Mouse (Mus musculus) lung, adult 18-20 months (tissue): Measurements from ENCODE around the gene Rrp8.

ENCODE experiments used
- DNase-seq, 2 experiments: peaks; one replicate each; pipeline ENCODE4 v3.0.0; 2022; ENCODE audit warnings: mixed read lengths in 2 of 2

The Rrp8 gene

DNA sequence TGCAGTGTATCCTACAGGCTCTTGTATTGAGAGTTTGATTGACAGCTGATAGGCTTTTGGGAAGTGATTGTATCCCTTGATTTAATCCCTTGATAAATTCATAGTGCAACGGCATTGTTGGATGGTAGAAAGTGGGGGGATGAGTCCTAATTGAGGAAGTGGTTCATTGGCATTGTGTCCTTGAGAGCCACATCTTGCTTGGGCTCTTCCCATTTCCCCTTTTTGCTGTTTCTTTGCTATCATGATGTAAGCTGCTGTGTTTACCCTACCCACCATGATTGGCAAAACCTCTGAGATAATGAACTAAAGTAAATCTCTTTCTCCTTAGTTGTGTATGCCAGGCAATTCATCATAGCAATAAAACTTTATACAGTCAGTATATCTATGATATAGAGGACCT, 46.3 kb downstream of the Rrp8 start:
- DNase-seq = no peak

DNA sequence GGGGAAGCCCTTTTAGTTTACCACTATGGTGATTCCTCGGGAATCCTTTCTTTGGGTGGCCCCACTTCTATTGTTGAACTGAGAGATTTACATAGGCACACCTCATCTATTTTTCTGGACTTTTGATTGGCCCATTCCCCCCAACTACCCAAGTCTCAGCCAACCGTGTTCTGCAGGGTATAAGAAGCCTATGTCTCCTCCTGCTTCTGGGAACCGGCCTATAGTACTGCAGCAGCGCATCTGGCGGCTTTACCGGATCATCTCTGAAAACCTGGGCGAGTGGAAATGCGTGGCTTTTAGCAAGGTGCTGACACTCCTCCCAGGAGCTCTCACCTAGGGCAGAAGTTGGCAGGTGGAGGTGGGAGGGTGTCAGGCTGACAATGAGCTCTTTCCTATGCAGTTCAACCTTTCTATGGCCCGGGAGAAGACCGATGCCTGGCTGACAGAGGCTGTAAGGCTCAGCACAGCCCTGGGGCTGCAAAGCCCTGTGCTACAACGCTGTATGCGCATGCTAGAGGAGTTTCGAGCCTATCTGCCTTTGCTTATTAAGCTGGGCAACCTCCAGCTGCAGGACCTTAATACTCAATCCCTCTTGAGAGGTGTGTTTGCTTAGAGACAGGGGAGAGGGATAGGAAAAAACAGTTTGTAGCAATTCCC, 51.5 kb downstream of the Rrp8 start:
- no peak for DNase-seq
